Mouse (Mus musculus) lung, postnatal 0 days (tissue): ENCODE results near the gene Rpl10a. TPM values are rescaled to one million over a fixed set of nuclear protein-coding genes. Genes with fewer than 3 reads are reported as not detected.
"Not testable (repeated sequence)": the region's sequence is repeated elsewhere in the genome, so short reads cannot be mapped to it uniquely, and the experiment has no call there.

Experiments used
- ATAC-seq: fragments of 200-750 bp; cut with Nextera tagmentation; 2 replicates; pipeline ENCODE4 v1.8.0; 2017; ENCODE audit warnings: moderate library complexity
- DNase-seq: peaks from one replicate; pipeline ENCODE4 v3.0.0-alpha.2; 2016; ENCODE audit warnings: low spot score
- H3K27ac ChIP-seq: fragments of 300-500 bp; sonication (generic); 2 replicates; pipeline ENCODE4 v1.5.1; 2014; ENCODE audit warnings: antibody characterized with exemption, mild to moderate bottlenecking, low read length, mixed read lengths
- H3K27me3 ChIP-seq: fragments of 300-500 bp; sonication (generic); replicated peaks from 2 replicates; pipeline ENCODE4 v1.6.1; 2014; ENCODE audit warnings: low read length, mixed read lengths; ENCODE audit not compliant: insufficient read depth
- H3K36me3 ChIP-seq: fragments of 300-500 bp; sonication (generic); 2 replicates; pipeline ENCODE4 v1.6.1; 2014; ENCODE audit warnings: low read length, mixed read lengths; ENCODE audit not compliant: insufficient read depth
- H3K4me1 ChIP-seq: fragments of 300-500 bp; sonication (generic); 2 replicates; pipeline ENCODE4 v1.6.1; 2014; ENCODE audit warnings: antibody characterized with exemption, low read depth, low read length, mixed read lengths; ENCODE audit not compliant: insufficient read depth
- H3K4me2 ChIP-seq: fragments of 300-500 bp; sonication (generic); replicated peaks from 2 replicates; pipeline ENCODE4 v1.6.1; 2014; ENCODE audit warnings: low read depth, mild to moderate bottlenecking, low read length, moderate library complexity, mixed read lengths
- H3K4me3 ChIP-seq: fragments of 300-500 bp; sonication (generic); 2 replicates; pipeline ENCODE4 v1.5.1; 2014; ENCODE audit warnings: low read depth, low read length
- H3K9ac ChIP-seq: fragments of 300-500 bp; sonication (generic); replicated peaks from 2 replicates; pipeline ENCODE4 v1.6.1; 2014; ENCODE audit warnings: low read depth, mild to moderate bottlenecking
- H3K9me3 ChIP-seq: fragments of 300-500 bp; sonication (generic); 2 replicates; pipeline ENCODE4 v1.6.1; 2016; ENCODE audit warnings: low read length, mixed read lengths
- CTCF ChIP-seq: IDR thresholded peaks from 2 replicates; pipeline ENCODE4 v1.5.1; 2016; ENCODE audit warnings: antibody characterized with exemption, mild to moderate bottlenecking
- EP300 ChIP-seq: IDR thresholded peaks from 2 replicates; pipeline ENCODE4 v1.6.1; 2016; ENCODE audit warnings: antibody characterized with exemption, mild to moderate bottlenecking, control low read depth
- WGBS: fragments of 180-500 bp; shearing (Covaris S2); extraction: QIAGEN DNeasy Blood & Tissue Kit; methylation state at CpG from one replicate; pipeline ENCODE4 v1.1.7; 2014; 5-methylcytosine and 5-hydroxymethylcytosine counted together
- polyA plus RNA-seq: library from polyadenylated mRNA; unstranded; fragments of >200 nt; fragmentation: Nextera tagmentation; extraction: Ambion mirVana; gene quantifications from 2 replicates; pipeline ENCODE4 v1.2.1, GENCODE M21; 2015

Gene Rpl10a
- polyA plus RNA-seq, 1 experiment from 2014 or later: 446 TPM

DNA sequence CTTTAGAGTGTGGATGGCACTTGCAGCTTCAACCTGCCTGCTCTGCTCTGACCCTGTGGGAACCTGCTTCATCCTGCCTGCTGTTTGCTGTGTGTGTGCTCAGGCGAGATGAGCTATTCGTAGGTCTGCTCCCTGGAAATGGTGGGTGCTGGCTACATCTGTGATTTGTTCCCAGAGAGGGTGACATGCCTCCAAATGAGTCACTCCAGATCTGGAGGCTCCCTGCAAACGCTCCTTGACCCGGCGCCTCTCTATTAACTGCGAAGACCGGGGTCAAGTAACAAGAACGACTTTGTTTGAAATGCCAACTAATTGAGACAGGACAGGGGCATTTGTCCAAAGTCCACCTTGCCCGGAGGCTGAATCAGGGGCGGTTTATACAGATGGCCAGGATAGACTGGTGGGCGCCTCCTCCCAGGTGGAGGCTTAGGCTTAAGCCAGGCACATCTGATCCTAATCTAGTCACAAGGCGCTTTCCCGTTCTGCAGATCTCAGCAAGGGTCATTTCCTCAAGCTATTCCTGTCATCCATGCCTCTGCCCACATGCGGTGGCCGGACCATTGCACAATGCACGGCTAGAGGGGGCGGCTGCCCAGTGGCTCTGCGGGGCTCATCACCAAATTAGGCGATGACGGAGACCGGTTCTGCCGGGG is 472 bp upstream of the Rpl10a start:
- Histone ChIP-seq H3K9me3 (no peaks in the 10 kb centered on the region), H3K36me3 (peaks cover 10% of the 10 kb centered on the region; the same call in 1 of the 2 replicates), H3K4me3 (peak overlapping the region; percentile 67), H3K27ac (peak overlapping the region; percentile 94), H3K27me3 (no peaks in the 10 kb centered on the region), H3K4me1 (peaks cover 15% of the 10 kb centered on the region), H3K4me2 (peak overlapping the region; percentile 88), H3K9ac (peak overlapping the region; percentile 45)
- WGBS: 9% methylated on average over 22 of the region's 22 CpGs
- ATAC-seq: peak; percentile 59
- TF ChIP-seq EP300: no peak
- no peak for TF ChIP-seq CTCF
- DNase-seq: peak; percentile 54

DNA sequence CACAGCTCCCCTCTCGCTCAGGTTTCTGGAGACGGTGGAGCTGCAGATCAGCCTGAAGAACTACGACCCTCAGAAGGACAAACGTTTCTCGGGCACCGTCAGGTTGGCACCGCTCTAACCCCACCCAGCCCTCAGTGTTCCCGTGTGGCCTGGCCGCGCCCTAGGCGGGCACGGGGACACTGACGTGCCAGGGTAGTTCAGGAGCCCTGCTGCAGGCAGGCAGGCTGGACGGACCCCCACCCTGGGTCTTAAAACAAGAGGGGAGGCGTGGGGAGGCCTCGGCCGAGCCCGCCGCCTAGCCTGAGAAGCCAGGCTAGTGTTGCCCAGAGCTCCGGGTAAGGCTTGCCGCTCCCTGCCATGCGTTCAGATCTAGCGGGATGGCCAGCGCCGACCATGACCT is 675 bp downstream of the Rpl10a start:
- Histone ChIP-seq H3K9me3 (no peaks in the 10 kb centered on the region), H3K36me3 (peaks cover 10% of the 10 kb centered on the region; the same call in 1 of the 2 replicates)
- TF ChIP-seq CTCF (no peak), EP300 (no peak)

DNA sequence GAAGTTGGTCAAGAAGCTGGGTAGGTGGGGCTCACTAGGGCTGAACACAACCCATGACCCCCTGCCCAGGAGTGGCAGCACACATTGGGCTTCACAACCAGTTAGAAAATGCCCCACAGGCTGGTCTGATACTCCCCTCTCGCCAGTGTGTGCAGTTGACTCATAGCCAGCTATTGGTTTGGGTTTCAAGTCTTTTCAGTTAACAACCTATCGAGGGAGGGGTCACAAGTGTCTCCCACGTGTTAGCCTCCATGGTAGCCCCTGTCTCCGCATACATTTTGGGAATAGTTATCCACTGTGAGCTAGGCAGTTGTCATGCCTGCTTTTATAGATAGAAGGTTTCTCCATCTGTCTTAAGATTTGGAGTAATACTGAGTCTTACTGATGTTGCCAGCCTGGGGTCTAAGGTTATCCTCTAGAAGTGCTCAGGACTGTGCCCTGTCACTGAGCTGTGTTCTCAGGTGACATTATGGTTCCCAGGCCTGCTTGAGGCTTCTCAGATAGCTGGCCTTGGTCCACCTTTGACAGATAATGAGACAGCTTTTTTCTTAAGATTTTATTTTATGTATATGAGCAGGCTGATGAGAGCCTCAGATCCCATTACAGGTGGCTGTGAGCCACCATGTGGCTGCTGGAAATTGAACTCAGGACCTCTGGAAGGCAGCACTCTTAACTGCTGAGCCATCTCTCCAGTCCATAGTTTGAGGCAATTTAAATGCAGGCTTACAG is 1.4 kb downstream of the Rpl10a start:
- ATAC-seq (no peak), DNase-seq (peak; percentile 53)
- 9% methylated on average over 4 of the region's 4 CpGs for WGBS
- H3K27ac ChIP-seq: peak overlapping the region; percentile 94
- peak overlapping the region; percentile 67 for H3K4me3 ChIP-seq
- peaks cover 15% of the 10 kb centered on the region for H3K4me1 ChIP-seq
- TF ChIP-seq CTCF (no peak), EP300 (no peak)
- peak overlapping the region; percentile 95 for H3K9ac ChIP-seq
- H3K27me3 ChIP-seq: no peaks in the 10 kb centered on the region
- no peaks in the 10 kb centered on the region for H3K9me3 ChIP-seq
- peak overlapping the region; percentile 88 for H3K4me2 ChIP-seq
- H3K36me3 ChIP-seq: peaks cover 10% of the 10 kb centered on the region; the same call in 1 of the 2 replicates

More for the DNA sequence above, 675 bp downstream of the Rpl10a start:
- Histone ChIP-seq H3K4me3 (peak overlapping the region; percentile 67), H3K27ac (peak overlapping the region; percentile 94), H3K27me3 (no peaks in the 10 kb centered on the region), H3K9ac (peak overlapping the region; percentile 95), H3K4me2 (peak overlapping the region; percentile 88), H3K4me1 (peaks cover 15% of the 10 kb centered on the region)
- peak; percentile 47 for ATAC-seq
- WGBS: 0% methylated on average over 25 of the region's 25 CpGs
- peak; percentile 61 for DNase-seq

DNA sequence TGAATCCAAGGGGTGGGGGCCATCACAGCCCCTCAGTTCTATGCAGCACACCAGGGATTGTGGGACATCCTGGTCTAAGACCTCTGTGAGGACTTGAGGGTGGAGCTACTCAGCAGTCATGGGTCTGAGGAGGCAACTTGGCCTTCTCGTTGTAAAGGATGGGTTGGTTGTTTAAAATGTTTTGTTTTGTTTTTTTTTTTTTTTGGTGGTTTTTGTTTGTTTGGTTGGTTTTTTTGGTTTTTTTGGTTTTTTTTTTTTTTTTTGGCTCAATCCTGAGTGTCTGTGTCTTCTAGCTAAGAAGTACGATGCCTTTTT is 1.9 kb downstream of the Rpl10a start:
- Histone ChIP-seq H3K4me1 (peaks cover 15% of the 10 kb centered on the region), H3K27ac (no peak overlapping the region), H3K9ac (no peak overlapping the region), H3K4me2 (peak overlapping the region; percentile 88), H3K27me3 (no peaks in the 10 kb centered on the region), H3K36me3 (peaks cover 10% of the 10 kb centered on the region; the same call in 1 of the 2 replicates), H3K9me3 (no peaks in the 10 kb centered on the region), H3K4me3 (no peak overlapping the region)
- DNase-seq (no peak), ATAC-seq (no peak)
- 30% methylated on average over 2 of the region's 2 CpGs for WGBS
- TF ChIP-seq CTCF (no peak), EP300 (no peak)

DNA sequence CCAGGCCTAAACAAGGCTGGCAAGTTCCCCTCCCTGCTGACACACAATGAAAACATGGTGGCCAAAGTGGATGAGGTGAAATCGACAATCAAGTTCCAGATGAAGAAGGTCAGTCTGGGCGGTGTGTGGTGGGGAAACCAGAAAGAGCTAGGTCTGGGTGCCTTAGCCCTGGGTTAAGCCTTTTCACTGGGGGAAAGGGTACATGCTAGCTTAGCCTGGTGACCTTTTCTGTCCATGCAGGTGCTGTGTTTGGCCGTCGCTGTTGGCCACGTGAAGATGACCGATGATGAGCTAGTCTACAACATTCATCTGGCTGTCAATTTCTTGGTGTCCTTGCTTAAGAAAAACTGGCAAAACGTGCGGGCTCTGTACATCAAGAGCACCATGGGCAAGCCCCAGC is 2.3 kb downstream of the Rpl10a start:
- not testable (repeated sequence) for H3K9me3 ChIP-seq, H3K4me2 ChIP-seq, H3K27me3 ChIP-seq, H3K9ac ChIP-seq, H3K27ac ChIP-seq, ATAC-seq, H3K36me3 ChIP-seq, DNase-seq, H3K4me3 ChIP-seq
- WGBS: 45% methylated on average over 6 of the region's 8 CpGs
- H3K4me1 ChIP-seq: peaks cover 15% of the 10 kb centered on the region

DNA sequence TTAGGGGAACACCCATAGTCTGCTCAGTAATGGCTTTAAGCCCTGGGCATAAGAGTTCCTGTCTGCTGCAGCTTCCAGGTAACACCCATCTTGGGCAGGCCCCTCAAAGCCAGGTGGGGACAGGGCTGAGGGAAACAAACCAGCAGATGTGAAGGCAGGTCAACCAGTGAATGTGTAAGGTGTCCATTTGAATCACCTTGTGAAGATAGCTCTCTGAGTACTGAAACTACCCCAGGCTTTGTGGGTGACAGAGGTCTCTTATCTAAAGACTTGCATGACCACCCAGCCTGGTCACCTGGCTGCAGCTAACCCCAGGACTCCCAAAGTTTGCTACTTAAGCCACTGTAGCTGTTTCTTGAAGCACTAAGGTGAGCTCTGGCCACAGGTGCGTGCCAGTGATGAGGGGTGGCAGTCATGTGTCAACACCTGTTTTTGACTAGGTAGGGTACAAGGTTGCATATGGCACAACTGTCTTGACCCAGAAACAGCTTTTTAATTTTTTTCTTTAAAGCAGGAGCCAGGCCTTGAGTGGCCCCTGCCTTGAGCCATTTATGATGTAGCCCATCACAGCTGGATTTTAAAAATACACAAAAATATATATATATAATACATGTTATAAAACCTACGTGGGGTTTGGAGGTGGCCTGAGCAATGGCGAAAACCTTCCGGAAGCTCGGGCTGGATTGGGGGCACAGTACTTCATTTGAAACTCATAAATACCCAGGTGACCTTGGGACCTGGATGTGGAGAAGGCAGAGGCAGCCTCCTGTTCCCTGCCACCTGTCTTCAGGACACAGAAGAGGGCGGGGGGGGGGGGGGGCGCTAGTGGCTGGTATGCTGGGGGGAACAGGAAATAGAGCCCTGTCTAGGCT is 3.2 kb downstream of the Rpl10a start:
- no peak for ATAC-seq
- Histone ChIP-seq H3K27ac (peak overlapping the region; percentile 9; the same call in 1 of the 2 replicates), H3K9ac (no peak overlapping the region), H3K27me3 (no peaks in the 10 kb centered on the region), H3K4me3 (no peak overlapping the region), H3K4me1 (peaks cover 15% of the 10 kb centered on the region), H3K36me3 (peaks cover 16% of the 10 kb centered on the region; the same call in 1 of the 2 replicates), H3K4me2 (no peak overlapping the region), H3K9me3 (no peaks in the 10 kb centered on the region)
- no peak for DNase-seq
- 28% methylated on average over 6 of the region's 7 CpGs for WGBS
- TF ChIP-seq CTCF (no peak), EP300 (no peak)
